ENCODE assay signal across 12 mouse cellular contexts in the genomic region with DNA sequence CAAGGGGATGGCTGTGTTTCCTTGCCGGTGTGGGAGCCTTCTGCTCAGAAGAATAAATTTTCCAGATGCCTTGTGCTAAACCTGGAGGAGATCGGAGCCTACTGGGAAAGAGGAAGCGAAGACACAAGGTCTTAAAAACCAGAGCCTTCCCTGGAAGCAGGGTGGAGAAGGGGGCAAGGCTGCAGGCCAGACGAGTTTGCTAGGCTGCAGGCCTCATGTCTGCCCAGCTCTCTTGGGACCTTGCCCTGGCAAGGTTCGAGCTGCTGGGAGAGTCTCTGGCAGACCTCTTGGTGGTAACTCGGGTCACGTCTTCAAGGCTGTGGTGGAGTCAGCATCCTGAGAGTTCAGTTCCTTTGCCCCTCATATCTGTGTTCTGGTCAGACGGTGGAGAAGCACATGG. TPM values are rescaled to one million over a fixed set of nuclear protein-coding genes. Genes with fewer than 3 reads are reported as not detected.
DNase-seq lines count a peak whose midpoint lies in the region; ATAC-seq and TF ChIP-seq lines count a peak whose summit lies in the region.
"Had no signal": no experiment of that assay in that cellular context is flagged by ENCODE, and none has a peak within 500 bp of the region (broad histone marks: within the 10 kb centered on the region; RNA-seq: fewer than 3 reads in every experiment).

No protein-coding gene starts in this region.

- no peak overlapping the region for H3K9ac ChIP-seq in midbrain, embryonic 11.5 days (ENCODE audit: low read length)
- no peak overlapping the region for H3K9ac ChIP-seq in midbrain, postnatal 0 days (replicated peaks; ENCODE audit: low read length, poor library complexity, severe bottlenecking)
- H3K9ac ChIP-seq in hindbrain, embryonic 12.5 days = 0 out of 2 replicates have a peak overlapping the region, but pooled peaks have one; percentile 24
- 0 out of 2 replicates have a peak overlapping the region, but pooled peaks have one; percentile 14 for H3K9ac ChIP-seq in neural tube, embryonic 15.5 days (replicated peaks)
- H3K9ac ChIP-seq: liver, embryonic 15.5 days had no signal

- TF ChIP-seq CTCF in midbrain, postnatal 0 days (IDR thresholded peaks at IDR 0.05) = no peak

- no peak overlapping the region for H3K27ac ChIP-seq in midbrain, embryonic 11.5 days (ENCODE audit: low read depth, low read length)
- no peak overlapping the region for H3K27ac ChIP-seq in midbrain, postnatal 0 days (ENCODE audit: low read depth, low read length)
- H3K27ac ChIP-seq in hindbrain, embryonic 12.5 days = no peak overlapping the region
- peak overlapping the region; percentile 54 for H3K27ac ChIP-seq in neural tube, embryonic 15.5 days (replicated peaks)
- H3K27ac ChIP-seq: liver, embryonic 15.5 days had no signal

- H3K4me3 ChIP-seq in midbrain, embryonic 11.5 days (ENCODE audit: low read depth, low read length) = no peak overlapping the region
- H3K4me3 ChIP-seq in midbrain, postnatal 0 days (ENCODE audit: low read depth, low read length) = no peak overlapping the region
- no peak overlapping the region for H3K4me3 ChIP-seq in hindbrain, embryonic 12.5 days
- no peak overlapping the region for H3K4me3 ChIP-seq in neural tube, embryonic 15.5 days (replicated peaks)
- H3K4me3 ChIP-seq: liver, embryonic 15.5 days had no signal

- peaks cover 46% of the 10 kb centered on the region for H3K4me1 ChIP-seq in midbrain, embryonic 11.5 days (ENCODE audit: control insufficient read depth, insufficient read depth, low read length)
- H3K4me1 ChIP-seq in midbrain, postnatal 0 days (ENCODE audit: insufficient read depth, low read length) = peaks cover 24% of the 10 kb centered on the region
- peaks cover 53% of the 10 kb centered on the region for H3K4me1 ChIP-seq in hindbrain, embryonic 12.5 days
- peaks cover 55% of the 10 kb centered on the region for H3K4me1 ChIP-seq in neural tube, embryonic 15.5 days

- no peaks in the 10 kb centered on the region for H3K9me3 ChIP-seq in midbrain, embryonic 11.5 days (ENCODE audit: control insufficient read depth, low read length)
- H3K9me3 ChIP-seq in midbrain, postnatal 0 days (ENCODE audit: low read length) = no peaks in the 10 kb centered on the region
- no peaks in the 10 kb centered on the region for H3K9me3 ChIP-seq in hindbrain, embryonic 12.5 days (replicated peaks)
- H3K9me3 ChIP-seq in neural tube, embryonic 15.5 days (replicated peaks) = no peaks in the 10 kb centered on the region
- H3K9me3 ChIP-seq: liver, embryonic 15.5 days had no signal

- no peaks in the 10 kb centered on the region for H3K36me3 ChIP-seq in midbrain, embryonic 11.5 days (ENCODE audit: control insufficient read depth, insufficient read depth, low read length)
- no peaks in the 10 kb centered on the region for H3K36me3 ChIP-seq in midbrain, postnatal 0 days (ENCODE audit: insufficient read depth, low read length)
- H3K36me3 ChIP-seq in hindbrain, embryonic 12.5 days = no peaks in the 10 kb centered on the region
- H3K36me3 ChIP-seq in neural tube, embryonic 15.5 days = no peaks in the 10 kb centered on the region
- H3K36me3 ChIP-seq: liver, embryonic 15.5 days had no signal

- no peak overlapping the region for H3K4me2 ChIP-seq in midbrain, embryonic 11.5 days
- no peak overlapping the region for H3K4me2 ChIP-seq in midbrain, postnatal 0 days (ENCODE audit: low read depth, low read length, poor library complexity, severe bottlenecking)
- H3K4me2 ChIP-seq in hindbrain, embryonic 12.5 days (replicated peaks) = no peak overlapping the region; the same call in 1 of the 2 replicates
- H3K4me2 ChIP-seq in neural tube, embryonic 15.5 days = peak overlapping the region; percentile 22
- H3K4me2 ChIP-seq: liver, embryonic 15.5 days had no signal

- peak; percentile 64 for DNase-seq in gastrocnemius, postnatal 25 days
- DNase-seq in gastrocnemius, adult 18-20 months (ENCODE audit: low spot score) = no peak
- DNase-seq in midbrain, embryonic 11.5 days (ENCODE audit: low spot score, missing footprints) = peak; percentile 82
- no peak for DNase-seq in midbrain, postnatal 0 days (ENCODE audit: low spot score)
- no peak for DNase-seq in layer of hippocampus, postnatal 10 days (ENCODE audit: low spot score in 2 of 2)
- DNase-seq in layer of hippocampus, adult 9-10 months (ENCODE audit: low spot score) = no peak
- DNase-seq: cerebellum, adult 2 months had no signal

- 85% methylated on average over 8 of the region's 8 CpGs for WGBS in midbrain, embryonic 11.5 days
- 58% methylated on average over 8 of the region's 8 CpGs for WGBS in midbrain, postnatal 0 days
- WGBS in hindbrain, embryonic 12.5 days = 77% methylated on average over 8 of the region's 8 CpGs
- WGBS in neural tube, embryonic 15.5 days = 52% methylated on average over 8 of the region's 8 CpGs

- peaks cover 9% of the 10 kb centered on the region for H3K27me3 ChIP-seq in midbrain, embryonic 11.5 days (ENCODE audit: control insufficient read depth, insufficient read depth, low read length)
- H3K27me3 ChIP-seq in midbrain, postnatal 0 days (ENCODE audit: insufficient read depth, low read length) = peaks cover 7% of the 10 kb centered on the region
- H3K27me3 ChIP-seq in hindbrain, embryonic 12.5 days = peaks cover 22% of the 10 kb centered on the region
- H3K27me3 ChIP-seq in neural tube, embryonic 15.5 days (replicated peaks) = no peaks in the 10 kb centered on the region
- H3K27me3 ChIP-seq: CH12.LX had no signal

- no peak for ATAC-seq in midbrain, embryonic 11.5 days (ENCODE audit: low FRiP score)
- ATAC-seq in midbrain, postnatal 0 days (ENCODE audit: low FRiP score) = no peak
- no peak for ATAC-seq in hindbrain, embryonic 12.5 days (ENCODE audit: low FRiP score)
- no peak for ATAC-seq in neural tube, embryonic 15.5 days (ENCODE audit: low FRiP score)

RNA-seq across cellular contexts. Expression of a gene that starts 6.6 kb away (rescaled TPM):
- total RNA-seq in gastrocnemius, postnatal 25 days (2021) = 10 to 100 TPM; 23.1 to 27.1 TPM
- 10 to 100 TPM; 28.9 to 32.6 TPM for total RNA-seq in gastrocnemius, adult 18-20 months (2021)
- 18.5 and 20.7 TPM in 2 replicates for polyA plus RNA-seq in midbrain, embryonic 11.5 days (2014; fragmentation: Nextera tagmentation; extraction: Ambion mirVana)
- total RNA-seq in midbrain, postnatal 0 days (2014; rRNA removed) = 47.3 and 51.3 TPM in 2 replicates
- polyA plus RNA-seq in midbrain, postnatal 0 days (2015; fragmentation: Nextera tagmentation; extraction: Ambion mirVana) = 9.9 and 12.4 TPM in 2 replicates
- 22.4 and 24.0 TPM in 2 replicates for polyA plus RNA-seq in hindbrain, embryonic 12.5 days (2016; fragmentation: Nextera tagmentation; extraction: Ambion mirVana)
- polyA plus RNA-seq in neural tube, embryonic 15.5 days (2015; fragmentation: Nextera tagmentation; extraction: Ambion mirVana) = 12.2 and 14.0 TPM in 2 replicates
- total RNA-seq in layer of hippocampus, postnatal 10 days (2021) = 10 to 100 TPM; 65.0 to 79.3 TPM

RNA-seq across cellular contexts. Expression of a gene that starts 57.6 kb away (rescaled TPM):
- total RNA-seq in gastrocnemius, postnatal 25 days (2021) = not detected
- not detected for total RNA-seq in gastrocnemius, adult 18-20 months (2021)
- 2.4 and 3.4 TPM in 2 replicates for polyA plus RNA-seq in midbrain, embryonic 11.5 days (2014; fragmentation: Nextera tagmentation; extraction: Ambion mirVana)
- 1.0 and 2.0 TPM in 2 replicates for total RNA-seq in midbrain, postnatal 0 days (2014; rRNA removed)
- 1.7 and 2.4 TPM in 2 replicates for polyA plus RNA-seq in midbrain, postnatal 0 days (2015; fragmentation: Nextera tagmentation; extraction: Ambion mirVana)
- polyA plus RNA-seq in hindbrain, embryonic 12.5 days (2016; fragmentation: Nextera tagmentation; extraction: Ambion mirVana) = 1.6 and 3.0 TPM in 2 replicates
- 1.6 and 1.7 TPM in 2 replicates for polyA plus RNA-seq in neural tube, embryonic 15.5 days (2015; fragmentation: Nextera tagmentation; extraction: Ambion mirVana)
- total RNA-seq in layer of hippocampus, postnatal 10 days (2021) = not detected
- total RNA-seq: CH12.LX; hematopoietic stem cell, adult 5-6 weeks had no signal
- polyA plus RNA-seq: liver, embryonic 15.5 days had no signal

Comparison
In these comparisons a context has a peak if more than half of its experiments do, and no peak if none do; other contexts are left out.
1. DNase-seq: peak in gastrocnemius, postnatal 25 days (single experiment) and midbrain, embryonic 11.5 days (single experiment); none in gastrocnemius, adult 18-20 months (single experiment), midbrain, postnatal 0 days (single experiment), layer of hippocampus, postnatal 10 days (0 of 2) and layer of hippocampus, adult 9-10 months (single experiment).
2. H3K9ac ChIP-seq: peak in hindbrain, embryonic 12.5 days (single experiment) and neural tube, embryonic 15.5 days (single experiment); none in midbrain, embryonic 11.5 days (single experiment) and midbrain, postnatal 0 days (single experiment).